Mouse (Mus musculus) hindbrain, embryonic 10.5 days (tissue): Measurements from ENCODE around the gene Cyp4v3. TPM values are rescaled to one million over a fixed set of nuclear protein-coding genes. Genes with fewer than 3 reads are reported as not detected.
"Not testable (repeated sequence)": the region's sequence is repeated elsewhere in the genome, so short reads cannot be mapped to it uniquely, and the experiment has no call there.

Experiments
- DNase-seq: peaks from one replicate; pipeline ENCODE4 v3.0.0-alpha.2; 2017; ENCODE audit warnings: low spot score
- H3K27ac ChIP-seq: fragments of 300-500 bp; sonication (generic); 2 replicates; pipeline ENCODE4 v1.5.1; 2016; ENCODE audit warnings: mild to moderate bottlenecking, moderate library complexity
- H3K27me3 ChIP-seq: fragments of 300-500 bp; sonication (generic); 2 replicates; pipeline ENCODE4 v1.6.1; 2016; ENCODE audit warnings: mild to moderate bottlenecking; ENCODE audit not compliant: poor library complexity, insufficient read depth, severe bottlenecking
- H3K36me3 ChIP-seq: fragments of 300-500 bp; sonication (generic); 2 replicates; pipeline ENCODE4 v1.6.1; 2016; ENCODE audit warnings: mild to moderate bottlenecking, moderate library complexity
- H3K4me1 ChIP-seq: fragments of 300-500 bp; sonication (generic); replicated peaks from 2 replicates; pipeline ENCODE4 v1.6.1; 2016; ENCODE audit warnings: mild to moderate bottlenecking
- H3K4me3 ChIP-seq: fragments of 300-500 bp; sonication (generic); 2 replicates; pipeline ENCODE4 v1.5.1; 2016; ENCODE audit warnings: mild to moderate bottlenecking, moderate library complexity
- H3K9me3 ChIP-seq: fragments of 300-500 bp; sonication (generic); 2 replicates; pipeline ENCODE4 v1.6.1; 2016; ENCODE audit warnings: mild to moderate bottlenecking, moderate library complexity
- WGBS: fragments of 180-500 bp; shearing (Covaris S2); methylation state at CpG from one replicate; pipeline ENCODE4 v1.1.7; 2016; 5-methylcytosine and 5-hydroxymethylcytosine counted together
- polyA plus RNA-seq: library from polyadenylated mRNA; unstranded; fragments of >200 nt; fragmentation: Nextera tagmentation; extraction: Ambion mirVana; gene quantifications from 2 replicates; pipeline ENCODE4 v1.2.1, GENCODE M21; 2016

The Cyp4v3 gene
- polyA plus RNA-seq, 1 experiment from 2014 or later = 0.41 TPM

DNA sequence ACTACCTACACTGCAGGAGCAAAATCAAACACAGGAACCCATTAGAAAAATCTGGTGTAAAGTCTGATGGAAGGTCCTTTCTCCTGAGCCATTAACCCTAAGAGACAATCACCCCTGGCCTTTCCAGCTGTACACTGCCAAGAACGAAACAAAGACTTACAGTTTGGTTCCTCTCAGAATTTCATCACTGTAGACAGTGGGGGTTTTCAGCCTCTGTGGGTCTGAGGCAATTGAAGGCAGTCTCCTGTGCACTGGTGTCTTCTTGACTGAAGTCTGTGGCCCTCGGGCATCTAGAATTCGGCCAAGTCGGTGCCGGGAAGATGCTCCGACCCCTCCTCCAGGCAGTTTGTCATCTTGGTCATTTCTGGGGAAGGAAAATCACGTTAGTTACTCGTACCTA, 11.3 kb upstream of the Cyp4v3 start:
- 91% methylated on average over 8 of the region's 8 CpGs for WGBS

DNA sequence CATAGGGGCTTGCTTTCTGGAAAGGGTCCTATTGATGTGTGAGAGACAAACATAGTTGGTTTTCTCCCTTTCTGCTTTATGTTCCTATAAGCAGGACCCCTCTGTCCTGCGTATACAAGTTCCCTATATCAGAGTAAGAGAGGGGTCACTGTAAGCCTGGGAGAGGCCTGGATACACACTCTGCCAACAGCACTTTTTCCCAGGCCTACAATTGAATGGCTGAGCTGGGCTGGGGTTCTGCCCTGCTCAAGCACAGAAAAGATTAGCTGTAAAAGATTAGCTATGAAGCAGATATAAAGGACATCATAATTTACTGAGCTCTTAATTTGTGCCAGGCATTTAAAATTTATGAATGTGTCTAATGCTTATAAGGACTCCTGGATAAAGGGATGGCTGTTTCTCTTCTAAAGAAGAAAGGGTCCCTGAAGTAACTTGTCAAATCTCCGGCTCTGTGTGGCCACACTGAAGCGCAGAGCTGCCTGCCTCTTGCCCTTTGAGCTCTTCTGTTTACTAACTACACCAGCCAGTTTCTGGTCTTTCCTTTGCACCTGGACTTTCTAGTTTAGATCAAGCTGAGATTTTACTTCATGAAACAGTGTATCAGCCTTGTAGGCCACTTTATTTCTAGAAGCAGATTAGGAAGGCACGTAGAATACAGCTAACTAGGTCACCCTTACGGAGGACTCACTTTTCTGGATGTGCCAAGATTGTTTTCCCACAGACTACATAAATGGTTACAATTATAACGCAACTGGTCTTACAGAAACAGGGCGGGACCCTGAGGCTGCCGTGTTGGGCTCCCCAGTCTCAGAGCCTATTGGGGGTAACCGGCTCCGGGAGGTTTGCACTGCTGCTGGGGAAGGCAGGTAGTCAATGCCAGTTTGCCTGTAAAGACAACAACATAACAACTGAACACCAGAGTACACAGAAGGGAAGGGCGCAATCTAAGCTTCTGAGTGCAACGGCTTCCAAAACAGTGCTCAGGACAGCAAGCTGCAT, 8.9 kb upstream of the Cyp4v3 start:
- Histone ChIP-seq H3K27me3 (no peaks in the 10 kb centered on the region), H3K36me3 (peaks cover 17% of the 10 kb centered on the region), H3K27ac (no peak overlapping the region), H3K9me3 (no peaks in the 10 kb centered on the region), H3K4me3 (no peak overlapping the region), H3K4me1 (no peaks in the 10 kb centered on the region)
- 94% methylated on average over 12 of the region's 12 CpGs for WGBS
- DNase-seq = no peak

More for the DNA sequence above, 11.3 kb upstream of the Cyp4v3 start:
- Histone ChIP-seq H3K27me3 (no peaks in the 10 kb centered on the region), H3K9me3 (no peaks in the 10 kb centered on the region), H3K27ac (no peak overlapping the region), H3K4me1 (no peaks in the 10 kb centered on the region), H3K36me3 (peaks cover 31% of the 10 kb centered on the region), H3K4me3 (no peak overlapping the region)
- DNase-seq = no peak

DNA sequence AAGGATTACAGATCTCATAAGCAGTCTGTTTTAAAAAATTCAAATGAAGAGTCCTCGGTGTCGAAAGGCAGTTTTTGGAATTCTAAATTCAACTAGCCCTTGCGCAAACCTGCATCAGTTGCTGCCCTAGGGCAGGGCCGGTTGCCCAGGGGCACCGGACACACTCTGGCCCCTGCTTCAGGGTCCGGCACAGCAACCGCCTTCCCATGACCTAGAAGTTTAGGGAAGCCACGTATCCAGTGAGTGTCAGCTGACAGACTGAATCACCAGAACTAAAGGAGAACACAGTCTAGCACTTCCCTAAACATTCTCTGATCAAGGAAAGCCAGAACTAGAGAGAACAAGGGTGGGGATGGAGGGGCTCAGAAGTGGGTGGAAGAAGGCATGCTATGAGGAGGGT, 477 bp upstream of the Cyp4v3 start:
- Histone ChIP-seq H3K9me3 (no peaks in the 10 kb centered on the region), H3K4me3 (peak overlapping the region; percentile 73), H3K36me3 (no peaks in the 10 kb centered on the region), H3K4me1 (peaks cover 14% of the 10 kb centered on the region), H3K27me3 (peaks cover 18% of the 10 kb centered on the region), H3K27ac (peak overlapping the region; percentile 59; the same call in 1 of the 2 replicates)
- peak; percentile 19 for DNase-seq
- 4% methylated on average over 8 of the region's 8 CpGs for WGBS

DNA sequence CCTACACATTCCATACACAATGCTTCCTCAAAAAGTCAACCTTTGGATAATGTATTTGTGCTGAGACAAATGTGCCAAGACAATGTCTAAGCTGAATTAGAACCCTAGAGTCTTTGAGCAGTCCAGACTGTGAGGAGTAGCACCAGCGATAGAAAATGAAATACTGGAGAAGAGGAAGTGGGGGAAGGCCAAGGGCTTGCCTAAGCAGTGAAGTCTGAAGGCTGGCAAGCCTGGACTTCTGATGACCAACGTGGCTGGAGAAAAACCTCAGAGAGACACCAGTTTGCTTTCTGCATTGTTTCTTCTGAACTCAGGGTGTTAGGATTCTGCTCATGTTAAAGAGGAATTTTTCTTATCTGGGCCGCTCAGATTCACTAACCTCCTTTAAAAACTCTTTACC, 2.2 kb downstream of the Cyp4v3 start:
- H3K9me3 ChIP-seq = no peaks in the 10 kb centered on the region
- no peak overlapping the region for H3K27ac ChIP-seq
- peaks cover 14% of the 10 kb centered on the region for H3K4me1 ChIP-seq
- DNase-seq = no peak
- H3K4me3 ChIP-seq = no peak overlapping the region
- H3K27me3 ChIP-seq = peaks cover 18% of the 10 kb centered on the region
- 80% methylated on average over 3 of the region's 3 CpGs for WGBS
- no peaks in the 10 kb centered on the region for H3K36me3 ChIP-seq

DNA sequence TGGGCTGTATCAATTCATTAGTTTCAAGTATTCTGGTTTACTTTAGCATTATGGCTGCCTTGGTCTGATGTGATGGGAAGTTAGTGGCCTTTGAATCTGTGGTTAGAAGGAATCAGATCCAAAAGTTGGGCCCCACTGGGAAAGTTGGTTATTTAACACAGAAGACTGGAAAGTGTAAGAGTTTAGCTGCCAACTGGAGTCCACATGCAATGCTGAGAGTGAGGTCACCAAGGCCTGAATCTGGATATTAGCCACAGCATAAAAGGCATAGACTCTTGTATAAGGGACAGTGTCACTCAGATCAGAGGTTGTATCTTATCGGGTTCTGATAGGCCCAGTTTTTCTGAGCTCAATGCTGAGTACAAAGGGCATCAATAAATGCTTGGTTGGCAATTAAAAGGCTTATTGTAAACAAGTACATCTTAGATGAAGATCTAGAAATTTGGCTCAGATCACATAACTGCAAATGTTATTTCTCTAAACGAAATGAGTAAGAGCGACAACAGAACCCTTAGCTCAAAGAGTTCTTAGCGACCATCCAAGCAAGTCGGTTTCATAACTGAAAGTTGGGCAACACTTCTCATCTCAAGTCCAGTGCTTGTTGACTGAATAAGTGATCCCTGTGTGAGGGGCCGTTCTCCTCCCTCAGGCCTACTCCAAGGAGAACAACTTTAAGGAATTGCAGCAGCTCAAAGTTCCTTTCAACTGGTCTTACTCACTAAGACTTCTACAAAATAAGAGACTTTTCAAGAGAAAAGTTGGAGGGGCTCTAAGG, 3.6 kb downstream of the Cyp4v3 start:
- 93% methylated on average over 6 of the region's 6 CpGs for WGBS
- Histone ChIP-seq H3K9me3 (no peaks in the 10 kb centered on the region), H3K36me3 (no peaks in the 10 kb centered on the region), H3K4me3 (no peak overlapping the region), H3K27ac (no peak overlapping the region), H3K27me3 (peaks cover 17% of the 10 kb centered on the region), H3K4me1 (peaks cover 14% of the 10 kb centered on the region)
- DNase-seq = no peak

DNA sequence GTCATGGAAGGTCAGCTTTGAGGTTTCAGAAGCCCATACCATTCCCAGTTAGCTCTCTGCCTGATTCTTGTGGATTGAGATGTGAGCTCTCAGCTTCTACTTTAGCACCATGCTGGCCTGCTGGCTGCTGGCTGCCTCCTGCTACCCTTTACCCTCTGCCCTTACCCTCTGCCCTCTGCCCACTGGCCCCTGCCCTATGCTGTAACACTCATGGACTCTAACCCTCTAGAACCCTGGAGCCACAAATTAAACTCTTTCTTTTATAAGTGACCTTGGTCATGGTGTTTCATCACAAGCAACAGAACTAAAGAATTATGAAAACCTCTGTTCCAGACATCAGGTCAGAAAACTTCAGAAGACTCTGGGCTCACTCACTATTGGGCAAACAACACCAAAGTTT, 5.9 kb downstream of the Cyp4v3 start:
- DNase-seq, H3K27ac ChIP-seq, H3K27me3 ChIP-seq, H3K4me3 ChIP-seq, H3K9me3 ChIP-seq, H3K4me1 ChIP-seq, H3K36me3 ChIP-seq: not testable (repeated sequence)

DNA sequence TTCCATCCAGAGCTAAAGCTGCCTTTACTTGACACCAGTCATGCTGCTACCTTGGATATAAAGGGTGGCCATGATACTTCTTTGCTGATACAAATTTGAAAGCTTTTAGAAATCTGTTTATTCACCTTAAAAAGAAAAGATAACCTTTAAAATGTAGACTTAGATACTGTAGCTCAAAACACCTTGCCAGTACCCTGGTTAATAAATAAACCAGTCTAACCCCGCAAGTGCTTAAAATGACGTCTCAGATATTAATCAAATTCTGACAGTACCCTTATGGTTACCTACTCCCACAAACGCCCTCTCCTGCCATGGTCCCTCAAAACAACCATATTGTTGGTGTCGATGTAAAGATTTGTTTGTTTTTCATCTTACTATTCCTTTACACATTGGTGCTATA, 8.9 kb downstream of the Cyp4v3 start:
- H3K4me1 ChIP-seq = no peaks in the 10 kb centered on the region
- DNase-seq = no peak
- H3K27ac ChIP-seq = no peak overlapping the region
- WGBS = 84% methylated on average over 4 of the region's 4 CpGs
- H3K27me3 ChIP-seq = no peaks in the 10 kb centered on the region
- no peaks in the 10 kb centered on the region for H3K36me3 ChIP-seq
- no peaks in the 10 kb centered on the region for H3K9me3 ChIP-seq
- H3K4me3 ChIP-seq = no peak overlapping the region

DNA sequence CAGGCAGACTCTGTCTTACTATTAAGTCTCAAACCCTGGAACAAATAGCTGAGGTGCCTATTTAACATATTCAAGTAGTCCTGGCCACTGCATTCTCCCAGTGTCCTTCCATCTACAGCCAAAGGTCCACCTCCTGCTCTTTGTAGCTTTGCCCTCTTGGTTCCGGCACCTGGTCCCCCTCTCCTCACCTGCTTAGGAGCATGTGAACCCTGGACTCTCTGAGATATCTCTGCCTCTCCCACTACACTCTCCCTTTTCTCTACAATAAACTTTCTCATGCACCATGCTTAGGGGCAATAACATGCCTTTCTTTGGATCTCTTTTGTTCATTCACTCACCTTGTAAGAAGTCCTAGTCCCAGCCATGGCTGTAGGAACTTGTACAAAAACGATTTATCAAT, 11.7 kb downstream of the Cyp4v3 start:
- WGBS = 86% methylated on average over 2 of the region's 2 CpGs
- H3K4me1 ChIP-seq = no peaks in the 10 kb centered on the region
- H3K4me3 ChIP-seq = no peak overlapping the region
- H3K27me3 ChIP-seq = no peaks in the 10 kb centered on the region
- no peaks in the 10 kb centered on the region for H3K36me3 ChIP-seq
- no peak overlapping the region for H3K27ac ChIP-seq
- DNase-seq = no peak
- H3K9me3 ChIP-seq = no peaks in the 10 kb centered on the region

DNA sequence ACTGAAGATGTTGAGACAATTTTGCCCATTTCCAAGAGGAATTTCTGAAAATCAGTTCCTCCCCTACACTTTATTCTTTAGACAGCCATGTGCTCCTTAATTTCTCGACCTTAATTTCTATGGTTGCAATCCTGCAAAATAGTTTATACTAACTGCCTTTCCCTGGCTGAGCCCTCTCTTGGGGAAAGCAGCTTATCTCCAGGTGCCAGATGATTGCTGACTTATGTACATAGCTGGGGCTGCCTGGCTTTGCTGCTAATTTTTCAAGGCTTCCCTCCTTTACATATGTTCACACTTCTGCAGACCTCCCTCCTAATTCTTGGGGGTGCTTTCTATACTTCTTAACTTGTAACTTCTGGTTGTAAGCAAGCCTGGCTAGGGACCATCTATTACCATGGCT, 12.1 kb downstream of the Cyp4v3 start:
- no peaks in the 10 kb centered on the region for H3K27me3 ChIP-seq
- H3K27ac ChIP-seq = no peak overlapping the region
- 75% methylated on average over 1 of the region's 1 CpGs for WGBS
- H3K36me3 ChIP-seq = no peaks in the 10 kb centered on the region
- DNase-seq = no peak
- H3K4me3 ChIP-seq = no peak overlapping the region
- H3K4me1 ChIP-seq = no peaks in the 10 kb centered on the region
- no peaks in the 10 kb centered on the region for H3K9me3 ChIP-seq

DNA sequence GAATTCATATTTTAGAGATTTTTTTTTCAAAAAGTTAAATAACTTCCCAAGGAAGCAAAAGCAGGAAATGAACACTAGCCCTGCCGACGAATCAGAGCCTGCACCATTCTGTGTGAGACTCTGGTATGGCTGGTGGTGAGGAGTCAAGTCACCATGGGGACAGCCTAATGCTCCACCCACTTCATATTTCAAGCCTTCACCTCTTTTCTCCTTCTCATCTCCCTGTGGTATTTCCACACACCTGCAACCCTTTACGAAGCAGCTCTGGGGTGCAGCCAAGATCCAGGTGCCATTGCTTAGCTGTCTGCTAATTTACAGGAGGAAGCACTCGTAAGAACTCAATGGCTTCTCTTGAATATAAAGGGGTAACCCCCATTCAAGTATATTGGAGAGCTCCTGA, 22.0 kb downstream of the Cyp4v3 start:
- Histone ChIP-seq H3K9me3 (no peaks in the 10 kb centered on the region), H3K4me3 (no peak overlapping the region), H3K27me3 (no peaks in the 10 kb centered on the region), H3K36me3 (no peaks in the 10 kb centered on the region), H3K27ac (no peak overlapping the region), H3K4me1 (no peaks in the 10 kb centered on the region)
- 86% methylated on average over 4 of the region's 4 CpGs for whole genome bisulfite sequencing
- no peak for DNase-seq

DNA sequence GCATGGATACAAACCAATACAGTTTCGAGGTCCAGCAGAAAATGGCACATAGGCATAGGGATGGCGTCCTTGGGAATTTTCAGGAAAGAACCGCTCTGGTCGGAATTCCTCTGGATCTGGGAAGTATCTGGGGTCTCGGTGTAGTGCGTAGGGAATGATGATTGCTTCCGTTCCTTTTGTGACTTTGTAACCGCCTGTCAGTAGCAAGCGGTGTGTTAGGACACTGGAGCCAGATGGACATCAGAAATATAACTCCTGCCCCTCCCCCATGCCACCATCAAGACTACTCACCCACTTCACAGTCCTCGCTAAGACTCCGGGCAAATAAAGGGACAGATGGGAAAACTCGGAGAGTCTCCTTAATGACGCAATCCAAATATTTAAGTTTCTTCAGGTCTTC, 24.6 kb downstream of the Cyp4v3 start, which contains the start of gene Gm45753:
Gm45753 (minus strand) TSS at position 101 of the 400 bp plus-strand sequence.
- H3K4me3 ChIP-seq = no peak within 1 kb of the TSS
- no peaks in the 10 kb centered on the region for H3K9me3 ChIP-seq
- H3K27me3 ChIP-seq = no peaks in the 10 kb centered on the region
- WGBS = 92% methylated on average over 13 of the region's 13 CpGs
- H3K4me1 ChIP-seq = no peaks in the 10 kb centered on the region
- DNase-seq = no peak
- no peak within 1 kb of the TSS for H3K27ac ChIP-seq
- H3K36me3 ChIP-seq = no peaks in the 10 kb centered on the region

DNA sequence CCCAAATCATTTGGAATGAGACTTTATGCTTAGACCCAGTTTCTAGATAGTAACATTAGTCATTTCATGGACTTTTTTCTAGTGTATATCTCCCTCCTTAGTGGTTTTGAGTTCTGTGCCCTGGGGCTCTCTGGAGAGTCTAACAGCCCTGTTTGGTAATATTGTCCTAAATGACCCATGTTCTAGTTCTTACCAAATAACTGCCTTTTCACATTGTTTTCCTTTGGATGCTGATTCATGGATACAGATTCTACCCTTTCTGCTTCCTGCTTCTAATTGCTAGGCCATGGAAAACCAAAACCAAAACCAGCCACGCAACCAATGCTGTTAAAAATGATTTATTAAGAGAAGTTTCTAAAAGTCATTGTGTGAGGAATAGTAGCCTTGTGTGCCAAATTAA, 27.5 kb downstream of the Cyp4v3 start:
- H3K36me3 ChIP-seq = no peaks in the 10 kb centered on the region
- WGBS = 87% methylated on average over 1 of the region's 1 CpGs
- no peak for DNase-seq
- H3K4me1 ChIP-seq = no peaks in the 10 kb centered on the region
- H3K27ac ChIP-seq = no peak overlapping the region
- H3K4me3 ChIP-seq = no peak overlapping the region
- H3K27me3 ChIP-seq = no peaks in the 10 kb centered on the region
- H3K9me3 ChIP-seq = no peaks in the 10 kb centered on the region

DNA sequence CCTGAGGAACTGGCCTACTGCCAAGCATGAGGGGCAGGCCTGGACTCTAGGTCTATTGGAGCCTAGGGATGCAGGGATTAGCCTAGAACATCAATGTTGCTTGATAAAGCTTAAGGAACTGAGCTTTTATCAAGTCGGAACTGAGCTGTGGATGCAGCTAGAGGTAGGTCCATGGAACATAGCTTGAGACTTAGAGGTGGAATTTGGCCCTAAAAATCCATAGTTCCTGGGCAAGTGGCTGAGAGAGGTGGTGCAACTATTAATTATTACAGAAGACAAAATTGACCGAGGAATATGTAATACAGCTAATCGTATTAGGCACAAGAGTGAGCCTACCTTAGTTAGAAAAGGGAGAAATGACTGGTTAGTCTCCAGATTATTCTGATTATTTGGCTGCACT, 28.7 kb downstream of the Cyp4v3 start:
- 93% methylated on average over 3 of the region's 3 CpGs for WGBS
- H3K36me3 ChIP-seq = no peaks in the 10 kb centered on the region
- H3K4me1 ChIP-seq = no peaks in the 10 kb centered on the region
- no peak overlapping the region for H3K4me3 ChIP-seq
- H3K27ac ChIP-seq = no peak overlapping the region
- H3K27me3 ChIP-seq = no peaks in the 10 kb centered on the region
- no peaks in the 10 kb centered on the region for H3K9me3 ChIP-seq
- no peak for DNase-seq
